Mouse (Mus musculus) liver, adult 2 months (tissue): ENCODE results near the gene Nsl1. TPM values are rescaled to one million over a fixed set of nuclear protein-coding genes. Genes with fewer than 3 reads are reported as not detected.

Source experiments
- DNase-seq: peaks from one replicate; pipeline ENCODE4 v3.0.0-alpha.2; 2011; ENCODE audit warnings: low read depth, low spot score; ENCODE audit errors: extremely low read depth
- H3K27ac ChIP-seq: fragments of 200-500 bp; replicated peaks from 2 replicates; pipeline ENCODE4 v1.5.1; 2012; ENCODE audit warnings: low read depth, mild to moderate bottlenecking, control low read depth, inconsistent platforms, low read length; ENCODE audit not compliant: insufficient read depth
- H3K27me3 ChIP-seq: fragments of 200-500 bp; 2 replicates; pipeline ENCODE4 v1.6.1; 2012; ENCODE audit warnings: mild to moderate bottlenecking, moderate library complexity, low read length, inconsistent platforms; ENCODE audit not compliant: control insufficient read depth, insufficient read depth
- H3K36me3 ChIP-seq: fragments of 200-500 bp; 2 replicates; pipeline ENCODE4 v1.6.1; 2012; ENCODE audit warnings: low read length, inconsistent platforms; ENCODE audit not compliant: control insufficient read depth, insufficient read depth
- H3K4me1 ChIP-seq: fragments of 200-500 bp; 2 replicates; pipeline ENCODE4 v1.6.1; 2011; ENCODE audit warnings: low read length; ENCODE audit not compliant: control insufficient read depth, insufficient read depth
- H3K4me3 ChIP-seq: fragments of 200-500 bp; 2 replicates; pipeline ENCODE4 v1.5.1; 2011; ENCODE audit warnings: low read depth, mild to moderate bottlenecking, control low read depth, low read length, moderate library complexity; ENCODE audit not compliant: insufficient read depth
- H3K79me2 ChIP-seq: fragments of 200-500 bp; 2 replicates; pipeline ENCODE4 v1.6.1; 2012; ENCODE audit warnings: inconsistent platforms, mild to moderate bottlenecking, low read length, moderate library complexity; ENCODE audit not compliant: control insufficient read depth, insufficient read depth
- H3K9ac ChIP-seq: fragments of 200-500 bp; 2 replicates; pipeline ENCODE4 v1.6.1; 2012; ENCODE audit warnings: low read depth, mild to moderate bottlenecking, control low read depth, inconsistent platforms, low read length
- CTCF ChIP-seq: fragments of 200-500 bp; IDR thresholded peaks from 2 replicates; pipeline ENCODE4 v1.5.1; 2011; ENCODE audit warnings: low read depth, low read length, control low read depth
- POLR2A ChIP-seq: fragments of 200-500 bp; IDR thresholded peaks from 2 replicates; pipeline ENCODE4 v1.6.1; 2011; ENCODE audit warnings: low read length, control low read depth; ENCODE audit not compliant: insufficient read depth; ENCODE audit errors: extremely low read depth
- WGBS: fragments of 180-500 bp; shearing (Covaris S2); methylation state at CpG from one replicate; pipeline ENCODE4 v1.1.7; 2018; 5-methylcytosine and 5-hydroxymethylcytosine counted together
- polyA plus RNA-seq: library from polyadenylated mRNA; depleted of rRNA; stranded (reverse); fragments of >200 nt; gene quantifications from 2 replicates; pipeline ENCODE4 v1.2.3, GENCODE M21; 2012
- total RNA-seq: library from RNA; depleted of rRNA; stranded (reverse); fragments of >200 nt; gene quantifications from 2 replicates; pipeline ENCODE4 v1.2.3, GENCODE M21; 2014

The Nsl1 gene
- total and polyA plus RNA-seq, 2 experiments, result 0.11 to 0.46 TPM

- peak overlapping the region; percentile 82 for H3K4me3 ChIP-seq
- H3K27me3 ChIP-seq, result no peaks in the 10 kb centered on the region
- no peak for TF ChIP-seq CTCF
- no peak for TF ChIP-seq POLR2A
- DNase-seq, result no peak
- H3K36me3 ChIP-seq, result peaks cover 2% of the 10 kb centered on the region; the same call in 1 of the 2 replicates
- H3K27ac ChIP-seq, result peak overlapping the region; percentile 58
- peak overlapping the region; percentile 96 for H3K9ac ChIP-seq
- H3K79me2 ChIP-seq, result no peaks in the 10 kb centered on the region; the same call in 1 of the 2 replicates
- no peaks in the 10 kb centered on the region for H3K4me1 ChIP-seq
- 4% methylated on average over 15 of the region's 15 CpGs for whole genome bisulfite sequencing
These were observed 501 bp upstream of the Nsl1 start for GRCm38 (mm10) chr1:191062241-191062780.

- Histone ChIP-seq H3K36me3 (no peaks in the 10 kb centered on the region), H3K4me1 (no peaks in the 10 kb centered on the region), H3K4me3 (no peak overlapping the region), H3K27ac (no peak overlapping the region), H3K9ac (no peak overlapping the region), H3K79me2 (no peaks in the 10 kb centered on the region; the same call in 1 of the 2 replicates), H3K27me3 (no peaks in the 10 kb centered on the region)
- TF ChIP-seq POLR2A, result no peak
- no peak for TF ChIP-seq CTCF
- DNase-seq, result no peak
- WGBS, result 50% methylated on average over 9 of the region's 9 CpGs
These were observed 888 bp downstream of the Nsl1 start for GRCm38 (mm10) chr1:191063700-191064099.

GRCm38 (mm10) chr1:191064535-191064934 lies 1.7 kb downstream of the Nsl1 start:
- Histone ChIP-seq H3K79me2 (no peaks in the 10 kb centered on the region; the same call in 1 of the 2 replicates), H3K9ac (no peak overlapping the region), H3K27me3 (no peaks in the 10 kb centered on the region), H3K36me3 (no peaks in the 10 kb centered on the region), H3K4me1 (no peaks in the 10 kb centered on the region), H3K27ac (no peak overlapping the region), H3K4me3 (no peak overlapping the region)
- no peak for DNase-seq
- 88% methylated on average over 2 of the region's 2 CpGs for WGBS
- TF ChIP-seq POLR2A, result no peak
- no peak for TF ChIP-seq CTCF

DNA sequence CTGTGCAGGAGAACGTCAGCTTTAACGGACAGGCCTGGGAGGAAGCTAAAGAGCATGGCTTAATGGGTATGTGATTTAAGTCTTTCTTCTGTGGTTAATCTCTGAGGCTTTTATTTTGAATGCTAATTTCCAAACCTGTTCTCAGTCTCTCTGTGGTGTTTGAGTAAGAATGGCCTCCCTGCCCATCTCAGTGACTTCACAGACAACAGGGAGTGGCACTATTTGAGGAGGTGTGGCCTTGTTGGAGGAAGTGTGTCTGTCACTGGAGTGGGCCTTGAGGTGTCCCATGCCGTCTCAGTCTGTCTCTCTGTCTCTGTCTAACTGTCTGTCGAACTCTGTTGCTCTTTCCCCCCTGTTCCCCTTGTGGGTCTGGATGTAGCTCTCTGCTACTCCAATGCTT lies 2.4 kb downstream of the Nsl1 start:
- 86% methylated on average over 4 of the region's 4 CpGs for WGBS

DNA sequence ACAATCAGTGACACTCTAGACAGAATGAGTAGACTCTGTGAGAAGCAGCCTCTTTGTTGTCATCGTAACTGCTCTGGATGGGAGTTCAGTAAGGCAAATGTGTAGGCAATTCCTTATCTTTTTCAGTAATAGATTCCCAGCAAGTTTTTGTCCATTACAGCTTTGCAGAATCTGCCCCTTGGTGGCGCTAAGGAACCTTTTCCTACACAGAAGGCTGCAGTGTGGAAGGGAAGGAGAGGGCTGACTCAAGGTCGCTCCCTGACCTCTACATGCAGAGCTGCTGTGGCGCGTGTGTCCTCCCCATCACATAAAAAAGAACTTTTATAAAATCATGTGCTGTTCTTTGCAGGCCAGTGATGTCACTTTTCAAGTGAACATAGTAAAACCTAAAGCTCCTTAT lies 5.6 kb downstream of the Nsl1 start:
- no peaks in the 10 kb centered on the region for H3K36me3 ChIP-seq
- no peak overlapping the region for H3K4me3 ChIP-seq
- H3K9ac ChIP-seq, result no peak overlapping the region
- WGBS, result 74% methylated on average over 5 of the region's 5 CpGs
- no peaks in the 10 kb centered on the region for H3K79me2 ChIP-seq
- no peak overlapping the region for H3K27ac ChIP-seq
- DNase-seq, result no peak
- H3K4me1 ChIP-seq, result peaks cover 19% of the 10 kb centered on the region
- H3K27me3 ChIP-seq, result no peaks in the 10 kb centered on the region
- TF ChIP-seq CTCF, result peak; percentile 29; the same call in 1 of the 2 replicates
- TF ChIP-seq POLR2A, result no peak

More for the DNA sequence above, 2.4 kb downstream of the Nsl1 start:
- Histone ChIP-seq H3K27ac (no peak overlapping the region), H3K79me2 (no peaks in the 10 kb centered on the region; the same call in 1 of the 2 replicates), H3K27me3 (no peaks in the 10 kb centered on the region), H3K4me3 (no peak overlapping the region), H3K36me3 (no peaks in the 10 kb centered on the region), H3K4me1 (0 out of 2 replicates have a peak, but pooled peaks cover 1% of the 10 kb centered on the region), H3K9ac (no peak overlapping the region)
- TF ChIP-seq POLR2A (no peak), CTCF (no peak)
- DNase-seq, result no peak

DNA sequence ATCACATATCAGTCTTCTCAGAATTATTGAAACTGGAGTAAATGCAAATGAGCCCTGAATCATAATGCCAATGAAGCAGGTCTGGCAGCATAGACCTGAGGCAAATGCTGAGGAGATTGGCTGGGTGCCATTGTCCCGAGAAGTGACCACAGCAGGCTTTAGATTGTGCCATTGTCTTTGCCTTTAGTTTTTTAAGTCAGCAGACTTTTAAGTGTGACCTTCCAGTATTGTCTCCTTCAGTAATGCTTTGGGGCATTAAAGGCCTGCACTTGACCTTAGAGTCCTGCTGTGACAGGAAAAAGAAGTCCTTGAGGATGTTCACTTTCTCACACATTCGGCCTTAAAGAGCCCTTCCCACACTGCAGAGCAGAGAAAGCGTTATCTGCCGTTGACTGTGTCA lies 7.4 kb downstream of the Nsl1 start:
- Histone ChIP-seq H3K9ac (no peak overlapping the region), H3K4me1 (peaks cover 19% of the 10 kb centered on the region), H3K4me3 (no peak overlapping the region), H3K79me2 (no peaks in the 10 kb centered on the region), H3K27me3 (no peaks in the 10 kb centered on the region), H3K27ac (peak overlapping the region; percentile 54), H3K36me3 (no peaks in the 10 kb centered on the region)
- DNase-seq, result no peak
- WGBS, result 82% methylated on average over 4 of the region's 4 CpGs
- TF ChIP-seq POLR2A (no peak), CTCF (no peak)
